Mouse (Mus musculus) layer of hippocampus, postnatal 36 days (tissue): ENCODE measurements at regions not wholly inside any gene's neighbourhood (a gene's known extent, or its start where the extent isn't known, plus 50 kb on each side); places are given as distances from the start of the nearest gene placed in this dataset.

Experiments
- DNase-seq, 2 experiments: peaks; one replicate each; pipeline ENCODE4 v3.0.0; 2022

DNA sequence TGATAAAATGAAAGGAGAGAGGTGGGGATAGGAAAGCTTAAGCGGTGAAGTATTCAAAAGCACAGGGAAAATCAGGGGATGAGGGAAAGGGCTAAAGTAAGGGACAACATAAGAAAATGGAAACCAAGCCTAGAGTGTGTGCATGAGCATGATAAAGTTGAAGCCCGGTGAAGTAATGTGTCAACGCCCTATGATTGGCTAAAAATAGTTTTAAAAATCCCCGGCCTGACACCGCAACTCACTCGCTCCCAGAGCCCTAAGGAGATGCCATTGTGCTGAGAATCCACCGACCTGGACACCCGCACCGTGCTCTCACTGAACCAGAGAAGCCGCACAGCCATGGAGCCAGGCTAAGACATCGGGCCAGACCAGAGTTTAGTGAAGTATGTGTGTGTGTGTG, 210.3 kb upstream of the Zic4 start:
- DNase-seq, result no peak

DNA sequence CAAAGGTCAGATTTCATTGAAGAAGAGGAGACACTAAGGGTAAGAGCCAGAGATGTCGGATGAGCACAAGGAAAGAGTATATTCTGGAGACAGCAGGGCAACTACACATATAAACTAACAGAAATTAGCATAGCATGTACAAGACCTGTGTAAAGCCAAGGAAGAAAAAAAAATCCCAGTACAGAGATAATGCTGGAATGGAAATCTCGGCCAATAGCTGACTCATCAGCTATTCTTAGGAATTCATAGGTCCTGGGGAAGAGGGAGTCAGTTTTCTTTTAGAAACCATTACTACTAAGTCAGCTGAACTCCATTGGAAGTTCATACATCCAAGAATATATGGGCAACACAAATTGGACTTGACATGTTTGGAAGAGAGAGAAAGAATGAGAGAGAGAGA, 202.9 kb upstream of the Zic4 start:
- no peak for DNase-seq

DNA sequence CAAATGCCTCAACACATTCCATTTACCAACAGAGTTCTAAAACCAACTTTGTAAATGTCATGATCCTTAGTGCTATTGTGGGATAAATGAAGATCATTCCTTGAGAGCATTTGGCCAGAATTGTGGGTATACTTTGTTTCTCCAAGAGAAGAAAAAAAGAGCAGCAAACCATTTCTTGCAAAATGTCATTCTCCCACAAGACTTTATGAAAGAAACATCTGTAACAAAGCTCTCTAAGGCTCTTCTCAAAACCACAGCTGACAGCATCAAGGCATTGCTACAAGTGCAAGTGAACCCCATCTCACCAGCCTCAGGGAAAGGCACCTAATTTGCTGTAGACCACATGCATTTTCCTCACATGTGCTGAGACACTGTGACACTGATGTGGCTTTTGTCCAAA, 194.3 kb upstream of the Zic4 start:
- no peak for DNase-seq

DNA sequence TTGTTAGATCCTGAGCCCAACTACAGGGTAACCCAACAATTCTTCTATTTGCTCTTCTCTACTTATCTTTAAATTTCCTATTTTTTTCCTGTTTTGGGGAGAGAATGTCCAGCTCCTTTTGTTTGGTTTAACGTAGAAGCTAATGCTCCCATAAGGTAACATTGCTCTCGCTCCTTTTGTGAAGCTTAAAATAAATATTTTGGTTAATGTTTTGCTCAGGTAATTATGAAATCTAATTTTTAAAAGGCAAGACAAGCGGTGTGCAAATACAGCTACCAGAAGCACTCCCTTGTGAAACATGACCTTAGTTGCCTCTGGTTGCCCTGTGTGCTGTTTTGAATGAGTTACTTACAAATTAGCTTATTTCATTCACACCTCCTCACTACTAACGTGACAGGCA, 169.0 kb upstream of the Zic4 start:
- no peak for DNase-seq

DNA sequence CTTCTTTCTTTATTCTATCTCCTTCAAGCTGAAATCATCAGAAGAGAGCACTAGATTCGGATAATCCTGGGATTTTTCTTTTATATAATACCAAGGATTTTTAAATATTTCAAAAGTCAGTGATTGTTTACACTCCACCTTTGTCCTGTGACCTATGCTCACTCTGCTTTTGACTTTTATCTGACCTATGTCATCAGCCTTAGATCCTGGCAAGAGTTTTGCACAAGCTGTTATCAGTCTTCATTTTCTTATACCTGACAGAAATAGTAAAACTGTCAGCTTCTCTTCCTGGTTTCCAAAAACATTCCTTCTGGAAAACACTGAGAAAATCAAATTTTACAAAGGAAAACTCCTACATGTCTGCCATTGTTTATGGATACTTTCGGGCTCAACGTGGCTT, 168.3 kb upstream of the Zic4 start:
- DNase-seq, result no peak

DNA sequence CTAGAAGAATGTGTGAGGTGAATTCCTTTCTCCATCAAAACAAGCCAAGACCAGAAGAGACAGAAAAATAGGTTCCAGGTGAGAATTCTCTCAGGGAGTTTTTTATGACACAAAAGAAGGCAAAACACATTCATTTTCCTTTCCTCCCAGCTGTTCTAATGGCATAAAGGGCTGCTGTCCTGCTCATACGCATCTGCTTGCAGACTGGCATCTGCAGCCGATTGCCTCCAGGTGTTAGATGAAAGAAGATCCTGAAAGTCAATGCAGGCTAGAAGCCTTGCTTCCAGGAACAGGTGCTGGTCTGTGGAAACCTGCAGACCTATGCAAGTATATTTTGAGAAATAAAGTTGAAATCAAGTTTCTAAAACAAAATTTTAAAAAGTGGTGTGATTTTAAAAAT, 154.9 kb upstream of the Zic4 start:
- DNase-seq, result no peak

DNA sequence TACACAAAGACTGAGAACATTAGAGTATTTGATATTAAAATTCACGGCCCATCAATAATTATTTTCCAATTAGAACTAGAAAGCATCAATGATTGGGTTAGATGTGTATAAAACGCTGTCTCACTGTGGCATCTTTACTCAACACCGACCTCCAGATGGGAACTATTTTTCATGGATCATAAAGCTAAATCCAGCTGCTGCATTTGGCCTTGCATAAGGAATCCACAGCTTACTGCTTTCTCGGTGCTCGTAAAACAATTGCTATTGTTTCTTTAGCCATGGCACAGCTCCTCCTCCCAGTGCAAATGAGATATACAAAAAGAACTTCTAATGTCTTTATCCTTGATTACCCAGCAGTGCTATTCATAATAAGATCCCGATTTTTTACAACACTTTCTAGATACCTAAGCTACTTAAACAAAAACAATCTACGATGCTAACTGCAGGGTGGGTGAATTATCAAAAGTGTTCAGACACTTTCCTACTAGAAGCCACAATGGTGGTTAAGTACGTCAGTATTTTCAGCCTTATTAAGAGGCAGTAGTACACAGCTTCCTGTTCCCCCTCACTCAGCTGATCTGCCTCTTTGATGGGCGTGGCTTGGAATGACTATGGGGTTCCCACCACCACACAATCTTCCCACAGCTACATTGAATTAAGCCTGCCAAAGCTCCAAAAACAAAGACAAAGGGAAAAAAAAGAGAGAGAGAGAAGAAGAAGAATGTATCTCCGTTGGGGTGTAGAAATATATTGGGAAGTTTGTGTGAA, 134.4 kb upstream of the Zic4 start:
- no peak for DNase-seq

DNA sequence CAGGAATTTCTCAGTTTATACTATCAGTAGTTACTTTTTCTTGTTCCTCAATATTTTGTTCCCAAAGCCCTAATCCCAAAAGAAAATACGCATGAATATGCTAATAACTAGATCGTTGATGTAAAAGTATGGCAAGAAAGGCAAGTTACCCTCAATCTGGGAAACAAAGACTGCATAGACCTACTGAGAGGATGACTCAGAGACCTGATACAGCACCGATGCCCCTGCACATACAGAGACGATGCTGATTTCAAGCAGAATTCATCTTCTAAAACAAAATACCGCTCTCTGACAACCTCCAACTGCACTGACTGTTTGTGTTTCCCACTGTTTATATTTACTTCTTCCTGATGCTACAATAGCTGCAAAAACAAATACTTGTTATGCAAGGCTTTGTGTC, 133.7 kb upstream of the Zic4 start:
- DNase-seq, result no peak

DNA sequence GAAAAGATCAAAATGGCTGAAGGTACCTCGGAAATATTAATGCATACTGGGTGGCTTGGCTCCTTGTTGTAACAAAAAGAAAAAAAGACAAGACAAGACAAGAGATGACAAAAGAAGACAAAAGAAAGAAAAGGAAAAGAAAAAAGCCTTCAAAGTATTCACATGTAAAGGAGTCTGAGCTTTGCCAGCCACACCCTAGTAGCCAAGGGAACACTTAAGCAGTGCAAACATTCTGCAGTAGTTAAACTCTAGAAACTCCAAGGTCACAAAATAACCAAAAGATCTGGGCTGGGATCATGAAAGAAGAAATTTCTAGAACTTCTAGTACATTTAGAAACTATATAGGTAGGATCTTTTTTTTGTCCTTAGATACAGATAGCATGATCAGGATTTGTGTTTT, 108.3 kb upstream of the Zic4 start:
- DNase-seq, result no peak

DNA sequence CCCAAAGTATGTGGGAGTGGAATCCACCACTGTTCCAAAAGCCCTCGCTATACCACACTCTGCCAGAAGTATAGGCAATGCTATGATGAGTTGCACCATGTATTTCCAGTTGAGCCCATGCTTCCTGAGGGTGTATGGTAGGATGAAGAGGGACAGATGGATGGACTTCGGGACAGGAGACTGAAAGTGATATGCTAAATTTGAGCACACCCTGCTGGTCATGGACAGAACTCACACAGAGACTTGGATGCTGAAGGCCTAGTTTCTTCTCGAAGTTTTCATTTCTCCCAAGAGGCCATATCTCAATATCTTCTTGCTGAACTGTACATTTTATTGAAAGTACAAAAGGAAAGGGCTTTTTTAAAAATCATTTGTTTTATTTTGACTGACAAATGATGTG, 70.9 kb upstream of the Zic4 start:
- DNase-seq, result no peak
